Mouse (Mus musculus): Measurements from ENCODE around the gene Lrmda. TPM values are rescaled to one million over a fixed set of nuclear protein-coding genes. Genes with fewer than 3 reads are reported as not detected.

Lrmda gene
- polyA plus RNA-seq, 1 experiment from 2014 or later: 0.60 TPM

- no peaks in the 10 kb centered on the region for H3K36me3 ChIP-seq
- no peaks in the 10 kb centered on the region for H3K9me3 ChIP-seq
- DNase-seq (ENCODE audit: low spot score): no peak
- no peak overlapping the region for H3K4me3 ChIP-seq
- 81% methylated on average over 9 of the region's 9 CpGs for WGBS
- H3K4me1 ChIP-seq: no peaks in the 10 kb centered on the region
- H3K27ac ChIP-seq: no peak overlapping the region
- no peaks in the 10 kb centered on the region for H3K27me3 ChIP-seq (ENCODE audit: insufficient read depth, poor library complexity, severe bottlenecking)
These were observed 945.5 kb downstream of the Lrmda start for GRCm38 (mm10) chr14:22964796-22965660.

DNA sequence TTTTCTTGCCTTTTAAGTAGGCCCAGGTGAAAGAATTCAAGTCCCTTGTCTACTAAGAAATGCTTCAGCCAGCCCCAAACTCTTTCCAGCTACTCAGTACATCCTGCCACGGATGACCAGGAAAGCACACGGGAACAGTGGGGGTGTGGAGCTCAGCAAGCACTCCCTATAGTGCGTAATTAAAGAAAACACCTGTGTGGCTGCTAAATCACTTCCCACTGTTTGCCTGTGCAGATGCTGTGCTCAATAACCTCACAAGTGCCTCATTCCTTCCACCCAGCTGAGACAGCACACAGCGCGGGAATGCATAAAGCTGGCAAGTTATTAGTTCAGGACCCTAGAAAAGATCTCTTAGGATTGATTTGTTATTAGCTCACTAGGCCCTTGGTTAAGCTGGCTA, 949.2 kb downstream of the Lrmda start:
- WGBS: 81% methylated on average over 5 of the region's 5 CpGs
- no peaks in the 10 kb centered on the region for H3K27me3 ChIP-seq (ENCODE audit: insufficient read depth, poor library complexity, severe bottlenecking)
- H3K4me3 ChIP-seq: no peak overlapping the region
- H3K9me3 ChIP-seq: no peaks in the 10 kb centered on the region
- no peaks in the 10 kb centered on the region for H3K4me1 ChIP-seq
- DNase-seq (ENCODE audit: low spot score): no peak
- H3K36me3 ChIP-seq: no peaks in the 10 kb centered on the region
- no peak overlapping the region for H3K27ac ChIP-seq

DNA sequence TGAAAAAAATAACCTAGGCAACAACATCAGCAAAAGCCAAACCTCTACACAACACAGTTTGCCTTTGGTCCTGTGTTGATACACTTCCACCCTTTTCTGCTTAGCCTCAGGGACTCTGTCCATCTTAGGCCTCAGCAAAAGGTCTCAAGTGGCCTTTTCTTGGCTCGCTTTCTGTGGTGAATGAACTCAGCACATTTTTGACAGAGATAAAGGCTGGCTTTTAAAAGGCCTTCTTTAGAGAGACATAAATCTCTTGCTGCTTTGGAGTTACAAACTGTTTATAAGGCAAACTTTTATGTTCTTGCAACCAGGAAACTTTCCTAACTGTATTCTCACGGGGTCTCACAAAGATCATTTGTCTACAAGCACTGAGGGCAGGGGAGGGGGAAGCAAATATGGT, 967.2 kb downstream of the Lrmda start:
- H3K4me1 ChIP-seq: no peaks in the 10 kb centered on the region
- H3K36me3 ChIP-seq: no peaks in the 10 kb centered on the region
- 75% methylated on average over 2 of the region's 2 CpGs for WGBS
- no peaks in the 10 kb centered on the region for H3K27me3 ChIP-seq (ENCODE audit: insufficient read depth, poor library complexity, severe bottlenecking)
- no peak overlapping the region for H3K27ac ChIP-seq
- H3K9me3 ChIP-seq: no peaks in the 10 kb centered on the region
- DNase-seq (ENCODE audit: low spot score): no peak
- no peak overlapping the region for H3K4me3 ChIP-seq

GRCm38 (mm10) chr14:22988090-22988669, 968.7 kb downstream of the Lrmda start:
- no peaks in the 10 kb centered on the region for H3K4me1 ChIP-seq
- H3K4me3 ChIP-seq: no peak overlapping the region
- no peaks in the 10 kb centered on the region for H3K27me3 ChIP-seq (ENCODE audit: insufficient read depth, poor library complexity, severe bottlenecking)
- no peaks in the 10 kb centered on the region for H3K36me3 ChIP-seq
- 87% methylated on average over 3 of the region's 3 CpGs for WGBS
- no peak for DNase-seq (ENCODE audit: low spot score)
- H3K9me3 ChIP-seq: no peaks in the 10 kb centered on the region
- no peak overlapping the region for H3K27ac ChIP-seq

DNA sequence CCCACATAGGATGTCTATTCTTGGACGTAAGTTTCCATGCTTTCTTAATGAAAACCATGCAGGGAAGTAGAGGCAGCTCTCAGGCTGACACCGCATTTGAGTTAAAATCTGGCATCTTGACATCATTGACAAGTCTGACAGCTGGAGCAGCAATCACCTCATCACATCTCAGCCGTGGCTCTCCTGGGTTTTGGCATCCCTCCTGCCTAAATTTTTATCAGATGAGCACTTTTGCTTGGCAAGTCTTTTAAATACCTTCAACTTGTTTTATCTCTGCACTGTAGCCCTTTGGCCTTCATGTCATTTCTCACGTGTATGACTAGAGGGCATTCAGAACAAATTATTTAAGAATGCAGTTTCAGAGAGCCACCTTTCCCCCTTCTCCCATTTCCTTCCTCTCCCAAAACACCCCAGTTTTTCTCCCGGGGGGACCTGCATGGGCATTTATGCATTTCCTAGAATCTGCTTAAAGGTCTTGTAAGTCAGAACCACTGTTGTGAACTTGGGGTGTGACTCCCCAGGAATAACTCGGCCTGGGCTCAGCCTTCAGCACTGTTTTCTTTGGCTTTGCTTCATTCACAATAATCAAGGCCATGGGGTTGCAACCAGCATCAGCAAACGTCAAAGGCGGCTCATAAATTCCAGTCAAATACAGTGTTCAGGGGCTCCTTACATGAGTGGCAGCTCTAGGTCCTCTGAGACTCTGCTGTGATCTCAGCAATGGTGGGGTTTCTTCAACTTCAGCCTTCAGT, 975.8 kb downstream of the Lrmda start:
- Histone ChIP-seq H3K4me3 (no peak overlapping the region), H3K9me3 (no peaks in the 10 kb centered on the region), H3K4me1 (no peaks in the 10 kb centered on the region), H3K36me3 (no peaks in the 10 kb centered on the region), H3K27ac (no peak overlapping the region), H3K27me3 (ENCODE audit: insufficient read depth, poor library complexity, severe bottlenecking) (no peaks in the 10 kb centered on the region)
- 61% methylated on average over 8 of the region's 8 CpGs for WGBS
- DNase-seq (ENCODE audit: low spot score): no peak

DNA sequence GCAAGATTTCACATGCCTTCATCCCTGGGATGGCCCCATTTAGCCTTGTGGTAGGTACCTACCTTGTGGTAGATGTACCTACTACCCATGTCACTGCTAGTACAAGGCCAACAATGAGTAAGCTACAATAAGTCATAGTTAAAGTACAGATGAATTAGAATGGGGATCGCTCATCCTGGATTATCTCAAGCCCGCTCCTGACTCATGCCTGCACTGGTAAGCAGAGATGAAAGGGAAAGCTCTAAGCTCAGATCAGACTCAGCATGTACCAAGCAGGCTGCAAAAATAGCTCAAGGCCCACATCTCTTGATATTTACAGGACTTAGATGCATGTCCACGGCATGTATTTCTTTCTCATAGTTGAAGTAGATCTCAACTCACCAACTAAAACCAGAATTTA, 979.4 kb downstream of the Lrmda start:
- 75% methylated on average over 3 of the region's 3 CpGs for WGBS
- Histone ChIP-seq H3K36me3 (no peaks in the 10 kb centered on the region), H3K4me3 (no peak overlapping the region), H3K9me3 (no peaks in the 10 kb centered on the region), H3K27me3 (ENCODE audit: insufficient read depth, poor library complexity, severe bottlenecking) (no peaks in the 10 kb centered on the region), H3K4me1 (no peaks in the 10 kb centered on the region), H3K27ac (no peak overlapping the region)
- DNase-seq (ENCODE audit: low spot score): no peak

GRCm38 (mm10) chr14:23011989-23012388, 992.5 kb downstream of the Lrmda start:
- no peak for DNase-seq (ENCODE audit: low spot score)
- H3K9me3 ChIP-seq: no peaks in the 10 kb centered on the region
- H3K4me1 ChIP-seq: no peaks in the 10 kb centered on the region
- no peak overlapping the region for H3K4me3 ChIP-seq
- H3K27ac ChIP-seq: no peak overlapping the region
- no peaks in the 10 kb centered on the region for H3K36me3 ChIP-seq
- no peaks in the 10 kb centered on the region for H3K27me3 ChIP-seq (ENCODE audit: insufficient read depth, poor library complexity, severe bottlenecking)
- 70% methylated on average over 1 of the region's 1 CpGs for WGBS

- no peak overlapping the region for H3K27ac ChIP-seq
- no peaks in the 10 kb centered on the region for H3K9me3 ChIP-seq
- H3K4me1 ChIP-seq: no peaks in the 10 kb centered on the region
- 74% methylated on average over 2 of the region's 2 CpGs for WGBS
- no peaks in the 10 kb centered on the region for H3K27me3 ChIP-seq (ENCODE audit: insufficient read depth, poor library complexity, severe bottlenecking)
- no peak for DNase-seq (ENCODE audit: low spot score)
- no peak overlapping the region for H3K4me3 ChIP-seq
- no peaks in the 10 kb centered on the region for H3K36me3 ChIP-seq
These were observed 995.3 kb downstream of the Lrmda start for GRCm38 (mm10) chr14:23014747-23015286.

DNA sequence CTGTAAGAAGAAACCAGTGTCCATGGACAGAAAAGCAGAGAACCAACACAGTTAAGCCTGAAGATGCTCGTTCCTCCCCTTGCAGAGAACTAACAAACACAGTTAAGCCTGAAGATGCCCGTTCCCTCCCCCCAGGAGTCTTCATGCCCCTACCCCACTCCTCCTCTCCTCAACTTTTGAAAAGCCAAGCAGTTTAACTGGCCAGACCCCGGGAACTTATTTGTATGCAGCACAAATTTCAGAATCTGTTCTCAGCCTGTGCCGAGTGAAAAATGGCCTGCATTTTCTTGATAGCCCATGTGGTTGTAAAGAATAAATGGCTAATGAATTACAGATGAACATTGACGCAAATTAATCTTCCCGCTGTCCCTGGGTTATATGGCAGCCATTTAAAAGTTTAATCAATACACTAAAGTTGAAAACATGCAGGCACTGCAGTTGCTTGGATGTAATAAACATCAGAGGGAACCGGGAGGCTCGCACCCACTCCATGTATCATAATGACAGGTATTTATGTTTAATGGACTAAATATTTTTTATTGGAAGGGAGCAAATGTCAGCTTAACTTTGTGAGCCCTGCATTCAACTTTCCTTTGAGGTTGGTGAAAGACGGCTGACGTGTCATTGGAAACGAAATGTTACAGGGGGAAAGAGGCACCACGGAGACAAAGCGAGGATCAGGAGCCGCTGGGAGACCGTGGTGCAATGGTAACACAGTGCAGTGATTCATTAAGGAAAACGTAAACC, 996.0 kb downstream of the Lrmda start:
- H3K27me3 ChIP-seq (ENCODE audit: insufficient read depth, poor library complexity, severe bottlenecking): no peaks in the 10 kb centered on the region
- H3K4me3 ChIP-seq: no peak overlapping the region
- H3K9me3 ChIP-seq: no peaks in the 10 kb centered on the region
- DNase-seq (ENCODE audit: low spot score): no peak
- no peaks in the 10 kb centered on the region for H3K4me1 ChIP-seq
- WGBS: 83% methylated on average over 16 of the region's 16 CpGs
- H3K36me3 ChIP-seq: no peaks in the 10 kb centered on the region
- no peak overlapping the region for H3K27ac ChIP-seq

GRCm38 (mm10) chr14:23016068-23016611, 996.6 kb downstream of the Lrmda start:
- no peak for DNase-seq (ENCODE audit: low spot score)
- no peaks in the 10 kb centered on the region for H3K36me3 ChIP-seq
- H3K9me3 ChIP-seq: no peaks in the 10 kb centered on the region
- WGBS: 80% methylated on average over 1 of the region's 1 CpGs
- no peaks in the 10 kb centered on the region for H3K4me1 ChIP-seq
- H3K27ac ChIP-seq: no peak overlapping the region
- no peaks in the 10 kb centered on the region for H3K27me3 ChIP-seq (ENCODE audit: insufficient read depth, poor library complexity, severe bottlenecking)
- no peak overlapping the region for H3K4me3 ChIP-seq

GRCm38 (mm10) chr14:23041002-23041401, 1021.5 kb downstream of the Lrmda start:
- no peaks in the 10 kb centered on the region for H3K4me1 ChIP-seq
- no peaks in the 10 kb centered on the region for H3K9me3 ChIP-seq
- no peak overlapping the region for H3K4me3 ChIP-seq
- H3K27me3 ChIP-seq (ENCODE audit: insufficient read depth, poor library complexity, severe bottlenecking): no peaks in the 10 kb centered on the region
- WGBS: 79% methylated on average over 7 of the region's 7 CpGs
- DNase-seq (ENCODE audit: low spot score): no peak
- H3K27ac ChIP-seq: no peak overlapping the region
- H3K36me3 ChIP-seq: no peaks in the 10 kb centered on the region

DNA sequence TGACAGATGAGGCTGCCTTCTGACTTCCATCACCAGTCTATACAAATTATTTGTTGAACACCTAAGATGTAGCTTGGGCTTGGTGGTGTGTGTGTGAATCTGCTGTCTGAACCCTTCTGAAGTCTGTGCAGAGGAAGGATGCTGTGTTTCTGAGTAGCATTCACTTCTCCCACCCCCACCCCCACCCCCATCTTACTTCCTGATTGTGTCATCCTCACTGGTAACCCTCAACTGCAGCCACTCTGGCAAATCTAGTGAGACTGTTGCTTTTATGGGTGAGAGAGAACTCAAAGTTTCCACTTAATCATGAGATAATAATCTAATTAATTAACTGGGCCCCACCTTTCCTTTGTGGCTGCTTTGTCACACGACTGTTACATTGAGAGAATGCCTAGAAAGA, 1025.8 kb downstream of the Lrmda start:
- H3K27ac ChIP-seq: no peak overlapping the region
- H3K4me3 ChIP-seq: no peak overlapping the region

More for the DNA sequence above, 1025.8 kb downstream of the Lrmda start:
- Histone ChIP-seq H3K9me3 (no peaks in the 10 kb centered on the region), H3K36me3 (no peaks in the 10 kb centered on the region), H3K4me1 (no peaks in the 10 kb centered on the region), H3K27me3 (ENCODE audit: insufficient read depth, poor library complexity, severe bottlenecking) (no peaks in the 10 kb centered on the region)
- no peak for DNase-seq (ENCODE audit: low spot score)
- WGBS: 59% methylated on average over 1 of the region's 1 CpGs

Data from heart, embryonic 10.5 days (tissue).